Mouse (Mus musculus) erythroblast, embryonic 14.5 days (primary cell): ENCODE data around the gene Ndst2. TPM values are rescaled to one million over a fixed set of nuclear protein-coding genes. Genes with fewer than 3 reads are reported as not detected.

ENCODE experiments used
- H3K27me3 ChIP-seq: 2 replicates; pipeline ENCODE4 v1.6.1; 2012; ENCODE audit warnings: inconsistent platforms; ENCODE audit not compliant: control insufficient read depth
- H3K36me3 ChIP-seq: 2 replicates; pipeline ENCODE4 v1.6.1; 2012; ENCODE audit warnings: mild to moderate bottlenecking, inconsistent platforms; ENCODE audit not compliant: control insufficient read depth
- H3K4me1 ChIP-seq: 2 replicates; pipeline ENCODE4 v1.6.1; 2012; ENCODE audit warnings: inconsistent platforms; ENCODE audit not compliant: control insufficient read depth
- H3K4me3 ChIP-seq: replicated peaks from 2 replicates; pipeline ENCODE3; 2012; ENCODE audit warnings: moderate library complexity, mild to moderate bottlenecking, inconsistent platforms
- H3K9me3 ChIP-seq: 2 replicates; pipeline ENCODE4 v1.6.1; 2012; ENCODE audit warnings: low read length, inconsistent platforms, mixed read lengths; ENCODE audit not compliant: control insufficient read depth
- GATA1 ChIP-seq: IDR thresholded peaks from 2 replicates; pipeline ENCODE4 v1.6.1; 2012; ENCODE audit warnings: low read length, inconsistent platforms, mixed read lengths
- TAL1 ChIP-seq: IDR thresholded peaks from 3 replicates; pipeline ENCODE4 v1.6.1; 2012; ENCODE audit warnings: low read length, inconsistent platforms, mixed read lengths
- polyA plus RNA-seq: library from polyadenylated mRNA; stranded (reverse); fragments of >175 nt; gene quantifications from 2 replicates; pipeline ENCODE4 v1.2.3, GENCODE M21; 2012

The Ndst2 gene
- polyA plus RNA-seq, 1 experiment: 0.80 TPM

- Histone ChIP-seq H3K9me3 (no peaks in the 10 kb centered on the region), H3K27me3 (no peaks in the 10 kb centered on the region), H3K36me3 (peaks cover 73% of the 10 kb centered on the region), H3K4me3 (no peak overlapping the region), H3K4me1 (peaks cover 78% of the 10 kb centered on the region)
- TF ChIP-seq TAL1: no peak
- no peak for TF ChIP-seq GATA1
Measured at GRCm38 (mm10) chr14:20730853-20731602, 3.3 kb downstream of the Ndst2 start.

- Histone ChIP-seq H3K36me3 (peaks cover 78% of the 10 kb centered on the region), H3K27me3 (no peaks in the 10 kb centered on the region), H3K4me1 (peaks cover 78% of the 10 kb centered on the region), H3K9me3 (no peaks in the 10 kb centered on the region), H3K4me3 (no peak overlapping the region)
- TF ChIP-seq GATA1 (no peak), TAL1 (no peak)
Measured at GRCm38 (mm10) chr14:20729871-20730270, 4.5 kb downstream of the Ndst2 start.

GRCm38 (mm10) chr14:20725660-20726339 lies 8.6 kb downstream of the Ndst2 start:
- Histone ChIP-seq H3K9me3 (no peaks in the 10 kb centered on the region), H3K4me1 (peaks cover 51% of the 10 kb centered on the region), H3K27me3 (no peaks in the 10 kb centered on the region), H3K36me3 (peaks cover 99% of the 10 kb centered on the region), H3K4me3 (peak overlapping the region; percentile 12)
- TF ChIP-seq GATA1: peak; percentile 25; the same call in 1 of the 2 replicates
- TF ChIP-seq TAL1: no peak

GRCm38 (mm10) chr14:20724043-20724442 lies 10.3 kb downstream of the Ndst2 start:
- no peak overlapping the region for H3K4me3 ChIP-seq
- TF ChIP-seq GATA1 (no peak), TAL1 (no peak)

GRCm38 (mm10) chr14:20723006-20723405 lies 11.4 kb downstream of the Ndst2 start:
- no peaks in the 10 kb centered on the region for H3K27me3 ChIP-seq
- H3K9me3 ChIP-seq: no peaks in the 10 kb centered on the region
- peaks cover 32% of the 10 kb centered on the region for H3K4me1 ChIP-seq
- H3K36me3 ChIP-seq: peaks cover 99% of the 10 kb centered on the region
- no peak overlapping the region for H3K4me3 ChIP-seq
- TF ChIP-seq GATA1: no peak
- TF ChIP-seq TAL1: no peak

More at GRCm38 (mm10) chr14:20724043-20724442, 10.3 kb downstream of the Ndst2 start:
- no peaks in the 10 kb centered on the region for H3K9me3 ChIP-seq
- H3K27me3 ChIP-seq: no peaks in the 10 kb centered on the region
- peaks cover 99% of the 10 kb centered on the region for H3K36me3 ChIP-seq
- H3K4me1 ChIP-seq: peaks cover 36% of the 10 kb centered on the region

- Histone ChIP-seq H3K9me3 (no peaks in the 10 kb centered on the region), H3K4me3 (no peak overlapping the region), H3K27me3 (no peaks in the 10 kb centered on the region), H3K36me3 (peaks cover 99% of the 10 kb centered on the region), H3K4me1 (peaks cover 26% of the 10 kb centered on the region)
- no peak for TF ChIP-seq TAL1
- no peak for TF ChIP-seq GATA1
Measured at GRCm38 (mm10) chr14:20721371-20721770, 13.0 kb downstream of the Ndst2 start.

GRCm38 (mm10) chr14:20719767-20720166 lies 14.6 kb downstream of the Ndst2 start:
- H3K36me3 ChIP-seq: peaks cover 99% of the 10 kb centered on the region
- no peak for TF ChIP-seq TAL1
- TF ChIP-seq GATA1: no peak
- no peaks in the 10 kb centered on the region for H3K27me3 ChIP-seq
- H3K4me3 ChIP-seq: no peak overlapping the region
- H3K9me3 ChIP-seq: no peaks in the 10 kb centered on the region
- peaks cover 17% of the 10 kb centered on the region for H3K4me1 ChIP-seq

GRCm38 (mm10) chr14:20718443-20718842 lies 15.9 kb downstream of the Ndst2 start:
- Histone ChIP-seq H3K4me1 (peaks cover 19% of the 10 kb centered on the region), H3K36me3 (peaks cover 99% of the 10 kb centered on the region), H3K4me3 (no peak overlapping the region), H3K27me3 (no peaks in the 10 kb centered on the region), H3K9me3 (no peaks in the 10 kb centered on the region)
- no peak for TF ChIP-seq GATA1
- no peak for TF ChIP-seq TAL1

- H3K36me3 ChIP-seq: peaks cover 89% of the 10 kb centered on the region
- H3K9me3 ChIP-seq: no peaks in the 10 kb centered on the region
- no peaks in the 10 kb centered on the region for H3K27me3 ChIP-seq
- peaks cover 50% of the 10 kb centered on the region for H3K4me1 ChIP-seq
- no peak overlapping the region for H3K4me3 ChIP-seq
- TF ChIP-seq GATA1 (no peak), TAL1 (no peak)
Measured at GRCm38 (mm10) chr14:20713832-20714231, 20.5 kb downstream of the Ndst2 start.
